Mouse (Mus musculus) liver, embryonic 16.5 days (tissue): ENCODE data around the gene Aff1. TPM values are rescaled to one million over a fixed set of nuclear protein-coding genes. Genes with fewer than 3 reads are reported as not detected.

Source experiments
- ATAC-seq: fragments of 200-750 bp; cut with Nextera tagmentation; 2 replicates; pipeline ENCODE4 v1.8.0; 2017; ENCODE audit warnings: low read depth, mild to moderate bottlenecking, moderate number of reproducible peaks, moderate library complexity
- H3K27ac ChIP-seq: fragments of 300-500 bp; sonication (generic); 2 replicates; pipeline ENCODE4 v1.5.1; 2014; ENCODE audit warnings: mild to moderate bottlenecking, low read length
- H3K27me3 ChIP-seq: fragments of 300-500 bp; sonication (generic); 2 replicates; pipeline ENCODE4 v1.6.1; 2014; ENCODE audit warnings: low read depth, low read length, mixed read lengths; ENCODE audit not compliant: control insufficient read depth, insufficient read depth
- H3K36me3 ChIP-seq: fragments of 300-500 bp; sonication (generic); 2 replicates; pipeline ENCODE4 v1.6.1; 2014; ENCODE audit warnings: mild to moderate bottlenecking; ENCODE audit not compliant: control insufficient read depth, insufficient read depth
- H3K4me1 ChIP-seq: fragments of 300-500 bp; sonication (generic); 2 replicates; pipeline ENCODE4 v1.6.1; 2014; ENCODE audit warnings: low read depth, low read length, mixed read lengths; ENCODE audit not compliant: control insufficient read depth
- H3K4me2 ChIP-seq: fragments of 300-500 bp; sonication (generic); 2 replicates; pipeline ENCODE4 v1.6.1; 2014; ENCODE audit warnings: low read depth, low read length, mixed read lengths
- H3K4me3 ChIP-seq: fragments of 300-500 bp; sonication (generic); 2 replicates; pipeline ENCODE4 v1.5.1; 2014; ENCODE audit warnings: low read depth, mild to moderate bottlenecking, low read length
- H3K9ac ChIP-seq: fragments of 300-500 bp; sonication (generic); 2 replicates; pipeline ENCODE4 v1.6.1; 2014; ENCODE audit warnings: low read depth, low read length
- H3K9me3 ChIP-seq: fragments of 300-500 bp; sonication (generic); replicated peaks from 2 replicates; pipeline ENCODE4 v1.6.1; 2016; ENCODE audit warnings: low read length; ENCODE audit not compliant: control insufficient read depth
- WGBS: fragments of 180-500 bp; shearing (Covaris S2); extraction: QIAGEN DNeasy Blood & Tissue Kit; methylation state at CpG from one replicate; pipeline ENCODE4 v1.1.7; 2014; ENCODE audit not compliant: insufficient replicate concordance; 5-methylcytosine and 5-hydroxymethylcytosine counted together
- polyA plus RNA-seq: library from polyadenylated mRNA; unstranded; fragments of >200 nt; fragmentation: Nextera tagmentation; extraction: Ambion mirVana; gene quantifications from 2 replicates; pipeline ENCODE4 v1.2.1, GENCODE M21; 2015

Aff1 gene
- polyA plus RNA-seq, 1 experiment from 2014 or later, result 17.7 TPM

- Histone ChIP-seq H3K4me1 (peaks cover 2% of the 10 kb centered on the region; the same call in 1 of the 2 replicates), H3K9me3 (no peaks in the 10 kb centered on the region), H3K9ac (no peak overlapping the region), H3K4me2 (no peak overlapping the region), H3K4me3 (no peak overlapping the region), H3K27me3 (no peaks in the 10 kb centered on the region), H3K27ac (no peak overlapping the region), H3K36me3 (no peaks in the 10 kb centered on the region)
- ATAC-seq, result no peak
- 61% methylated on average over 6 of the region's 6 CpGs for WGBS
Measured at GRCm38 (mm10) chr5:103714943-103715342, 22.8 kb downstream of the Aff1 start.

GRCm38 (mm10) chr5:103716824-103717342, 24.7 kb downstream of the Aff1 start:
- Histone ChIP-seq H3K4me3 (no peak overlapping the region), H3K27me3 (no peaks in the 10 kb centered on the region), H3K9ac (no peak overlapping the region), H3K9me3 (no peaks in the 10 kb centered on the region), H3K4me2 (no peak overlapping the region), H3K27ac (no peak overlapping the region), H3K4me1 (peaks cover 2% of the 10 kb centered on the region; the same call in 1 of the 2 replicates), H3K36me3 (no peaks in the 10 kb centered on the region)
- no peak for ATAC-seq
- WGBS, result 74% methylated on average over 5 of the region's 5 CpGs

- peaks cover 2% of the 10 kb centered on the region; the same call in 1 of the 2 replicates for H3K4me1 ChIP-seq
- no peak overlapping the region for H3K9ac ChIP-seq
- no peaks in the 10 kb centered on the region for H3K27me3 ChIP-seq
- H3K4me2 ChIP-seq, result no peak overlapping the region
- ATAC-seq, result no peak
- 15% methylated on average over 6 of the region's 6 CpGs for WGBS
- H3K9me3 ChIP-seq, result no peaks in the 10 kb centered on the region
- no peaks in the 10 kb centered on the region for H3K36me3 ChIP-seq
- H3K27ac ChIP-seq, result no peak overlapping the region
- no peak overlapping the region for H3K4me3 ChIP-seq
Measured at GRCm38 (mm10) chr5:103719131-103719530, 27.0 kb downstream of the Aff1 start.

- Histone ChIP-seq H3K4me3 (no peak overlapping the region), H3K9me3 (no peaks in the 10 kb centered on the region), H3K36me3 (no peaks in the 10 kb centered on the region), H3K9ac (no peak overlapping the region), H3K27ac (no peak overlapping the region), H3K27me3 (no peaks in the 10 kb centered on the region), H3K4me2 (no peak overlapping the region), H3K4me1 (peaks cover 2% of the 10 kb centered on the region; the same call in 1 of the 2 replicates)
- no peak for ATAC-seq
- 16% methylated on average over 3 of the region's 3 CpGs for WGBS
Measured at GRCm38 (mm10) chr5:103719851-103720250, 27.7 kb downstream of the Aff1 start.

- ATAC-seq, result no peak
- Histone ChIP-seq H3K4me1 (peaks cover 2% of the 10 kb centered on the region; the same call in 1 of the 2 replicates), H3K9ac (no peak overlapping the region), H3K27me3 (no peaks in the 10 kb centered on the region), H3K36me3 (no peaks in the 10 kb centered on the region), H3K27ac (no peak overlapping the region), H3K9me3 (no peaks in the 10 kb centered on the region), H3K4me2 (no peak overlapping the region), H3K4me3 (no peak overlapping the region)
- 59% methylated on average over 6 of the region's 6 CpGs for WGBS
Measured at GRCm38 (mm10) chr5:103720967-103721366, 28.8 kb downstream of the Aff1 start.

GRCm38 (mm10) chr5:103721490-103721889, 29.3 kb downstream of the Aff1 start:
- Histone ChIP-seq H3K4me1 (peaks cover 2% of the 10 kb centered on the region; the same call in 1 of the 2 replicates), H3K4me3 (no peak overlapping the region), H3K4me2 (no peak overlapping the region), H3K27me3 (no peaks in the 10 kb centered on the region), H3K27ac (no peak overlapping the region), H3K36me3 (no peaks in the 10 kb centered on the region), H3K9me3 (no peaks in the 10 kb centered on the region), H3K9ac (no peak overlapping the region)
- ATAC-seq, result no peak
- WGBS, result 72% methylated on average over 4 of the region's 4 CpGs

GRCm38 (mm10) chr5:103722721-103723120, 30.5 kb downstream of the Aff1 start:
- WGBS, result 53% methylated on average over 4 of the region's 4 CpGs
- Histone ChIP-seq H3K27me3 (no peaks in the 10 kb centered on the region), H3K9me3 (no peaks in the 10 kb centered on the region), H3K4me2 (no peak overlapping the region), H3K4me3 (no peak overlapping the region), H3K36me3 (no peaks in the 10 kb centered on the region), H3K4me1 (peaks cover 2% of the 10 kb centered on the region; the same call in 1 of the 2 replicates), H3K9ac (no peak overlapping the region), H3K27ac (no peak overlapping the region)
- ATAC-seq, result no peak

GRCm38 (mm10) chr5:103724384-103724783, 32.2 kb downstream of the Aff1 start:
- ATAC-seq, result no peak
- no peak overlapping the region for H3K9ac ChIP-seq
- no peaks in the 10 kb centered on the region for H3K27me3 ChIP-seq
- no peaks in the 10 kb centered on the region; the same call in 1 of the 2 replicates for H3K4me1 ChIP-seq
- no peak overlapping the region for H3K4me3 ChIP-seq
- 40% methylated on average over 6 of the region's 6 CpGs for WGBS
- no peak overlapping the region for H3K27ac ChIP-seq
- no peak overlapping the region for H3K4me2 ChIP-seq
- no peaks in the 10 kb centered on the region for H3K9me3 ChIP-seq
- H3K36me3 ChIP-seq, result no peaks in the 10 kb centered on the region

- H3K36me3 ChIP-seq, result no peaks in the 10 kb centered on the region
- no peaks in the 10 kb centered on the region for H3K9me3 ChIP-seq
- H3K4me2 ChIP-seq, result no peak overlapping the region
- H3K27me3 ChIP-seq, result no peaks in the 10 kb centered on the region
- H3K9ac ChIP-seq, result no peak overlapping the region
- 53% methylated on average over 3 of the region's 3 CpGs for WGBS
- no peak for ATAC-seq
- H3K4me3 ChIP-seq, result no peak overlapping the region
- H3K27ac ChIP-seq, result no peak overlapping the region
- H3K4me1 ChIP-seq, result no peaks in the 10 kb centered on the region
Measured at GRCm38 (mm10) chr5:103724823-103725222, 32.6 kb downstream of the Aff1 start.
